Mouse (Mus musculus) ES-E14 (cell line): ENCODE data around the gene Rsl1d1. TPM values are rescaled to one million over a fixed set of nuclear protein-coding genes. Genes with fewer than 3 reads are reported as not detected.

Experiments
- DNase-seq: peaks from one replicate; pipeline ENCODE4 v3.0.0-alpha.2; 2013; ENCODE audit warnings: low read depth, low spot score
- H3K27ac ChIP-seq: 2 replicates; pipeline ENCODE4 v1.5.1; 2012; ENCODE audit warnings: low read depth, mild to moderate bottlenecking, low read length, moderate library complexity, mixed read lengths; ENCODE audit not compliant: poor library complexity, insufficient read depth, severe bottlenecking
- H3K36me3 ChIP-seq: 2 replicates; pipeline ENCODE4 v1.6.1; 2012; ENCODE audit warnings: mild to moderate bottlenecking, low read length, moderate library complexity, mixed read lengths; ENCODE audit not compliant: control insufficient read depth, poor library complexity, insufficient read depth, severe bottlenecking
- H3K4me1 ChIP-seq, 2 experiments: fragments of 150-350 bp in 1 of 2; sonication (generic) in 1 of 2; 2 replicates each; pipeline ENCODE4 v1.6.1; 2012; ENCODE audit warnings: low read length in 2 of 2, mild to moderate bottlenecking in 1 of 2, mixed read lengths in 1 of 2; ENCODE audit not compliant: control insufficient read depth in 2 of 2, insufficient read depth in 2 of 2, poor library complexity in 1 of 2
- H3K4me3 ChIP-seq, 2 experiments: fragments of 150-350 bp in 1 of 2; sonication (generic) in 1 of 2; 2 replicates each; pipeline ENCODE4 v1.5.1; 2012; ENCODE audit warnings: low read length in 2 of 2, low read depth in 1 of 2, mild to moderate bottlenecking in 1 of 2, mixed read lengths in 1 of 2; ENCODE audit not compliant: insufficient read depth in 1 of 2, poor library complexity in 1 of 2, severe bottlenecking in 1 of 2
- H3K9ac ChIP-seq: 2 replicates; pipeline ENCODE4 v1.6.1; 2012; ENCODE audit warnings: low read depth, mild to moderate bottlenecking, low read length, mixed read lengths; ENCODE audit not compliant: poor library complexity, insufficient read depth, severe bottlenecking
- H3K9me3 ChIP-seq: fragments of 150-350 bp; sonication (generic); 2 replicates; pipeline ENCODE4 v1.6.1; 2012; ENCODE audit warnings: low read depth, mild to moderate bottlenecking, low read length; ENCODE audit not compliant: control insufficient read depth, insufficient read depth
- CHD2 ChIP-seq: IDR thresholded peaks from 2 replicates; pipeline ENCODE4 v1.6.1; 2014; ENCODE audit warnings: mild to moderate bottlenecking, low read depth, low read length, inconsistent platforms
- HCFC1 ChIP-seq: IDR thresholded peaks from 2 replicates; pipeline ENCODE4 v1.6.1; 2012; ENCODE audit warnings: low read length, inconsistent platforms, borderline replicate concordance; ENCODE audit not compliant: insufficient read depth
- MAFK ChIP-seq: IDR thresholded peaks from 2 replicates; pipeline ENCODE4 v1.6.1; 2014; ENCODE audit warnings: mild to moderate bottlenecking, low read depth, low read length, inconsistent platforms; ENCODE audit not compliant: insufficient read depth
- ZC3H11A ChIP-seq: IDR thresholded peaks from 2 replicates; pipeline ENCODE4 v1.6.1; 2012; ENCODE audit warnings: low read depth, mild to moderate bottlenecking, inconsistent platforms, low read length, borderline replicate concordance
- ZNF384 ChIP-seq: IDR thresholded peaks from 2 replicates; pipeline ENCODE4 v1.6.1; 2012; ENCODE audit warnings: low read depth, low read length, inconsistent platforms
- in situ Hi-C, 2 experiments: fragments of 600-800 bp; cut with MboI; formaldehyde crosslinking; loops; one replicate each; pipeline ENCODE4 v1.15.1; 2025; ENCODE audit warnings: low sequenced_read_pairs in 2 of 2, inconsistent platforms in 1 of 2; ENCODE audit not compliant: unreplicated experiment in 2 of 2
- total RNA-seq: library from RNA; depleted of rRNA; stranded (reverse); fragments of 300-350 nt; gene quantifications from 2 replicates; pipeline ENCODE4 v1.2.3, GENCODE M21; 2012

Gene Rsl1d1
- total RNA-seq, 1 experiment: 203 TPM

DNA sequence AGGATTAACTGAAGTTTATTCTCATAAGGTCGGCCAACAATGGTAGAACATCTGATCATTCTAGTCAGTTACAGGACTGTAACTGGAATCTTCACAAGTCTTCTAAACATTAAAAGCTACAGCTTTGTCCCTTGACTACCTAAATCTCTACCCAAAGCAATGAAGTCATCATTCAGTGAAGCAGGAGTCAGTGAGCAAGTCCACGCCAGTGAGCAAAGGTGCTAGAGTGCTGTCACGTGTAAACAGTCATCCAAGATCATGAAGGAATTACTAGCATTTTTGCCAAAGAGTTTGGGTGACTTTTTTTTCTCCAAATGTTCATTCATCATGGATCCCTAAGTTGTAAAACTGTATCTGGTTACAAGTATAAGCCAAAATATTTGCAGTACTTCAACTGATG is 14.7 kb upstream of the Rsl1d1 start:
- DNase-seq: no peak
- Histone ChIP-seq H3K4me1 (no peaks in the 10 kb centered on the region), H3K9me3 (no peaks in the 10 kb centered on the region), H3K27ac (no peak overlapping the region), H3K4me3 (no peak overlapping the region), H3K9ac (no peak overlapping the region), H3K36me3 (peaks cover 9% of the 10 kb centered on the region)
- no peak for TF ChIP-seq HCFC1
- TF ChIP-seq ZNF384: no peak
- in situ Hi-C loops: no loop called here

DNA sequence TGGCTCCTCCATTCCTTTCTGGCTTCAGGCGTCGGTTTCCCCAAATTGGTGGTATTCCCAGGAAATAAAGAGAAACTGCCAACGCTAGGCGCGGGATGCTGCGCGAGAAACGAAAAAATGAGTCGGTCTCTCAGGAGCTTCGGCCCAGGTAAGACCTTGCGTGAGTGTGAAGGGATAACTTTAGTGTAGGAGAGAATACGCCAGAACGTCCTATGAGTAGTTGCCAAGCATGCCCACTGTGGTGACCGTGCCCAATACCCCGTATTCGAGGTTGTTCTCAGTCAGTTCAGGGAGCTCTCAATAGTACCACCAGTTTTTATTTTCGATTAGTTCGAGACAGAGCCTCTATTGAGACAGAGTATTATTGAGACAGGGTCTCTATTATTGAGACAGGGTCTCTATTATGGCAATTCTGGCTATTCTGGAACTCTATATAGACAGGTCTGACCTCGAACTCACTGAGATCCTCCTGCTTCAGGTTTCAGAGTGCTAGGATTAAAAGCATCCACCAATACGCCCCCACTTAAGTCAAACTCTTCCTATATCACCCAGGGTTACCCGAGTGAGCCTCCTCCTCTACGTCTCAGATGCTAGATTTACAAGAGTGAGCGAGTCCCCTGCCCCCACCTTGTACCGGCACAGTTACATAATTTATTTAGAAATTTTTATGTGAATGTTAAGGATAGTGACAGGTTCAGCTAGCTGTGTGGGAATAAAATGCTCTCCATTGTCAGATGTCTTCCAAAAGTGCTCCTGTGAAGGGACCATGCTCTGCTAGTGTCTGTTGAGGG is 664 bp upstream of the Rsl1d1 start:
- Histone ChIP-seq H3K27ac (peak overlapping the region; percentile 2; the same call in 1 of the 2 replicates), H3K9me3 (no peaks in the 10 kb centered on the region), H3K9ac (peak overlapping the region; percentile 80), H3K4me1 (peaks cover 2% of the 10 kb centered on the region in 2 experiments), H3K4me3 (peak overlapping the region; percentile 96 to 97), H3K36me3 (peaks cover 25% of the 10 kb centered on the region)
- no peak for TF ChIP-seq ZC3H11A
- TF ChIP-seq CHD2: no peak
- no peak for TF ChIP-seq HCFC1
- TF ChIP-seq ZNF384: no peak
- no peak for TF ChIP-seq MAFK
- in situ Hi-C loops: no loop called here
- DNase-seq: no peak

DNA sequence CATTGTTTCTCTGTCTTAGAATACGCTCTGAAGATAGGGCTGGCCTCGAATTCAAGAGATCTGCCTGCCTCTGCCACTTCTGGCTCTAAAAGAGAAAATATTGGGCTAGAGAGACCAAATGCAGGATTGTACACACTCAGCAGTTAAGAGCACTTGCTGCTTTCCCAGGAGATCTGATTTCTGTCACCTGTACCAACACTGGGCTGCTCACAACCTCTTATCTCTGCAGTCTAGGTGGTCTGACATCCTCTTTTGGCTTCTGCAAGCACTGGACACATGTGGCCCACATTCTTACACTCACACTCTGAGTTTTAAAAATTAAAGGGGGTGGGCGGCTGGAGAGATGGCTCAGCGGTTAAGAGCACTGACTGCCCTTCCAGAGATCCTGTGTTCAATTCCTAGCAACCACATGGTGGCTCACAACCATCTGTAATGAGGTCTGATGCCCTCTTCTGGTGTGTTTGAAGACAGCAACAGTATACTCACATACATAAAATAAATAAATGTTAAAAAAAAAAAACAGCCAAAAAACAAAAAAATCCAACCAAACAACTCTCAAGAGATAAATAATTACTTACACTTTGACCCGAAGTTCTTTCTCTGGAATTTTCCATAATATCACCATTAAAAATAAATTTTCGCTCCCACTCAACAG is 1.3 kb downstream of the Rsl1d1 start:
- no peak overlapping the region for H3K27ac ChIP-seq
- H3K4me1 ChIP-seq: peaks cover 2 to 4% of the 10 kb centered on the region in 2 experiments
- no peaks in the 10 kb centered on the region for H3K9me3 ChIP-seq
- peak overlapping the region; percentile 8; the same call in 1 of the 2 replicates for H3K9ac ChIP-seq
- H3K36me3 ChIP-seq: peaks cover 31% of the 10 kb centered on the region
- H3K4me3 ChIP-seq: peak overlapping the region; percentile 96 to 97; a peak in 3 of 4 replicates
- no peak for DNase-seq
- TF ChIP-seq ZNF384 (no peak), CHD2 (no peak), MAFK (no peak), HCFC1 (no peak), ZC3H11A (no peak)
- in situ Hi-C loops: no loop called here

DNA sequence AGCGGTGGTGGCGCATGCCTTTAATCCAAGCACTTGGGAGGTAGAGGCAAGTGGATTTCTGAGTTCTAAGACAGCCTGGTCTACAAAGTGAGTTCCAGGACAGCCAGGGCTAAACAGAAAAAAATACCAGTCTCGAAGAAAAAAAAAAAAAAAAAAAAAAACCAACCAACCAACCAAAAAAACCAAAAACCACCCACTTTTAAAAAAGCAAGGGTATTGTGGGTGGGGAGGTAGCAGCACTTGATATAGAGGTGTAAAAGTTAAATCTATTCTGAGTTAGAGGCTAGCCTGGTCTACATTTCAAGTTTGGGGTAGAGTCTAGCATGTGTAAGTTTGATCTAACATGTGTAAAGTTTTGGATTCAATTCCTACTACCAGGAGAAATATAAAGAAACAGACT is 2.9 kb downstream of the Rsl1d1 start:
- in situ Hi-C loops: no loop called here
- Histone ChIP-seq H3K9me3 (no peaks in the 10 kb centered on the region), H3K36me3 (peaks cover 41% of the 10 kb centered on the region), H3K4me1 (peaks cover 2 to 4% of the 10 kb centered on the region in 2 experiments), H3K9ac (no peak overlapping the region), H3K4me3 (no peak overlapping the region), H3K27ac (no peak overlapping the region)
- TF ChIP-seq ZNF384 (peak; percentile 60; the same call in 1 of the 2 replicates), HCFC1 (no peak), MAFK (no peak), CHD2 (no peak)
- no peak for DNase-seq

DNA sequence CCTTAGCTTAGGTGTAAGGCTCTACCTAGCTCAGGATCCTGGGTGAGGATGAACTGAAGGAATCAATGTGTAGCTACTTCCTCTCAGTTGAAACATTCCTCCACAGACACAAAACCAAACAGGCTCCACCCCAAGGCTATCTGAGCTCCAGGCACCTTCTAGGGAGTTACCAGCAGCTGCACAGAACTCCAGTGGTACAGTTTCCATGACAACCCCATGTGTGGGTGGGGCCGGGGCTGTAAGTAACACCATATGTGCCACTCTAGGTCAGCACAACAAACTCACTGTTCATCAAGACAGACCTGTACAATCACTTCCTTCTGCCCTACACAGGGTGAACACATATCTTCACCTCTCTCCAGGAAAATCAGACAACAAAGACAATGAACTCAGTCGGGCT is 4.7 kb downstream of the Rsl1d1 start:
- Histone ChIP-seq H3K9me3 (no peaks in the 10 kb centered on the region), H3K9ac (no peak overlapping the region), H3K4me3 (no peak overlapping the region), H3K27ac (no peak overlapping the region), H3K4me1 (peaks cover 0 to 4% of the 10 kb centered on the region in 2 experiments; a peak in 2 of 4 replicates), H3K36me3 (peaks cover 57% of the 10 kb centered on the region)
- DNase-seq: peak; percentile 59
- in situ Hi-C loops: no loop called here
- no peak for TF ChIP-seq CHD2
- no peak for TF ChIP-seq ZNF384
- TF ChIP-seq ZC3H11A: no peak
- no peak for TF ChIP-seq HCFC1
- TF ChIP-seq MAFK: no peak
